Mouse (Mus musculus) layer of hippocampus, postnatal 10 days (tissue): ENCODE results near the gene Hbq1a. TPM values are rescaled to one million over a fixed set of nuclear protein-coding genes. Genes with fewer than 3 reads are reported as not detected.
A peak's percentile ranks its signal among the peaks of the same experiment; 100 is the strongest.

Experiments used
- DNase-seq, 2 experiments: peaks; one replicate each; pipeline ENCODE4 v3.0.0; 2021; ENCODE audit warnings: low spot score in 2 of 2
- total RNA-seq, 2 experiments: library from RNA; stranded (reverse); gene quantifications; 2 replicates each; pipeline ENCODE4 v1.2.3; 2021

Hbq1a gene
- total RNA-seq, 2 experiments from 2014 or later, result 1.6 to 2.7 TPM

GRCm38 (mm10) chr11:32321196-32321565, 21.3 kb downstream of the Hbq1a start:
- peak; percentile 71 to 80 for DNase-seq

- peak; percentile 91 to 93 for DNase-seq
These were observed 24.7 kb downstream of the Hbq1a start for GRCm38 (mm10) chr11:32324609-32325008.

- DNase-seq, result no peak
These were observed 31.2 kb downstream of the Hbq1a start for GRCm38 (mm10) chr11:32331075-32331474.

- DNase-seq, result peak in 1 of 2 experiments; percentile 28
These were observed 32.0 kb downstream of the Hbq1a start for GRCm38 (mm10) chr11:32331861-32332260.

- DNase-seq, result no peak
These were observed 33.4 kb downstream of the Hbq1a start for GRCm38 (mm10) chr11:32333235-32333634.

GRCm38 (mm10) chr11:32336435-32336907, 36.6 kb downstream of the Hbq1a start:
- DNase-seq, result no peak

GRCm38 (mm10) chr11:32339131-32339531, 39.3 kb downstream of the Hbq1a start:
- DNase-seq, result no peak

- DNase-seq, result peak in 1 of 2 experiments; percentile 56
These were observed 40.9 kb downstream of the Hbq1a start for GRCm38 (mm10) chr11:32340476-32341473.

- peak; percentile 53 to 66 for DNase-seq
These were observed 42.9 kb downstream of the Hbq1a start for GRCm38 (mm10) chr11:32342770-32343191.

GRCm38 (mm10) chr11:32343350-32343749, 43.5 kb downstream of the Hbq1a start:
- DNase-seq, result no peak

GRCm38 (mm10) chr11:32345504-32346297, 45.8 kb downstream of the Hbq1a start:
- no peak for DNase-seq

GRCm38 (mm10) chr11:32347264-32347606, 47.4 kb downstream of the Hbq1a start:
- no peak for DNase-seq

- DNase-seq, result peak in 1 of 2 experiments; percentile 76
These were observed 48.0 kb downstream of the Hbq1a start, which contains the start of gene Sh3pxd2b for GRCm38 (mm10) chr11:32347607-32348432. Gene Sh3pxd2b (plus strand): TSS chr11:32347820.

- no peak for DNase-seq
These were observed 48.8 kb downstream of the Hbq1a start for GRCm38 (mm10) chr11:32348433-32349283.

GRCm38 (mm10) chr11:32349284-32349953, 49.5 kb downstream of the Hbq1a start:
- no peak for DNase-seq
